Mouse (Mus musculus) cerebellum, adult 2 months (tissue): Measurements from ENCODE around the gene Pgm3.

Experiments used
- CTCF ChIP-seq: fragments of 200-500 bp; IDR thresholded peaks from 2 replicates; pipeline ENCODE4 v1.5.1; 2011; ENCODE audit warnings: low read depth, mild to moderate bottlenecking, control low read depth, low read length, moderate library complexity, borderline replicate concordance; ENCODE audit not compliant: insufficient read depth
- POLR2A ChIP-seq: fragments of 200-500 bp; IDR thresholded peaks from 2 replicates; pipeline ENCODE4 v1.6.1; 2011; ENCODE audit warnings: low read length, control low read depth, borderline replicate concordance; ENCODE audit not compliant: insufficient read depth

DNA sequence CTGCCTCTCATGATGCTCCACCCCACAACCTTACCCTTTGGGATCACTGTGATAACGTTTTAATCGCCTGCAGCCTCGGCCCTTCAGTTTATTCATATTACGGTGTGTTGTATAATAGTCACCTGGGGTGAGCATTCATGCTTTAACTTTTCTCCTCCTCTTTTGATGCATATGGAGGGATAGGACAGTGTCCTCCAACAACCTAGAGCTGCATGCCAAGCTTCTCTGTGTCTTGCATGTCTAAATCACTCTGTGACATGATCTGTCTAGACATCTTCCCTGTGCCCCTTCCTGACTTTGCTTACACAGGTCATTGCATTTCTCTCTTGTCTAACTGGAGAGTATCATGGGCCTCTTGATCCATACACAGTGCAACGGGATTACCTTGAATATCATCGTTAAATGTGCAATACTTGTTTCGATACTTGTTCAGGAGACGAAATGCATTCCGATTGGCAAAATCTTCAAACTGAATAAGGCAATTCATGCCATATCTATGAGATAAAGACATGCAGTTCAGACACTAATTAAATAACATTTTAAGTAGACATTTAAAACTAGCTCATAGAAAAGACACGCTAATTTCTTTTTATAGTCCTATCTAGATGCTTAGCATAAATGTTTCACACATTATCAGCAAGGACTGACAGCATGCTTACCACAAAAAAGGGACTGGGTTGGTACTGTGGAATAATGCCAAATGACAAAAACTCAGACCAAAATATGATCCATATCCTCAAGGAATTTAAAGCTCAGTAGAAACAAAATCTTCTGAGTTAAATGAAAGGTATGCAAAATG is 47.9 kb upstream of the Pgm3 start:
- TF ChIP-seq POLR2A (no peak), CTCF (no peak)
